Mouse (Mus musculus): ENCODE measurements around the gene Ints1. TPM values are rescaled to one million over a fixed set of nuclear protein-coding genes. Genes with fewer than 3 reads are reported as not detected.

Gene Ints1
- 7.4 and 8.8 TPM in 2 replicates for polyA plus RNA-seq (2012; rRNA removed)

GRCm38 (mm10) chr5:139775216-139775926 lies at the start of gene Ints1:
TSS of gene Ints1 (minus strand) at chr5:139775674.

GRCm38 (mm10) chr5:139819538-139820181 lies 44.2 kb upstream of the Ints1 start, which contains the start of gene Tmem184a:
TSS of gene Tmem184a (minus strand) at chr5:139819917.

GRCm38 (mm10) chr5:139791227-139792158 lies 16.0 kb upstream of the Ints1 start, which contains the start of gene Mafk:
TSS of gene Mafk (plus strand) at chr5:139791513.

GRCm38 (mm10) chr5:139735677-139736503 lies 39.6 kb downstream of the Ints1 start, which contains the start of gene Micall2:
TSS of gene Micall2 (minus strand) at chr5:139736336.

Other genes starting within 250 kb of the Ints1 start
- not detected in 2 replicates for gene Uncx, start 232.2 kb downstream of the Ints1 start, polyA plus RNA-seq (2012; rRNA removed)
- gene Micall2, start 39.3 kb downstream of the Ints1 start, polyA plus RNA-seq (2012; rRNA removed), result 4.0 and 5.2 TPM in 2 replicates
- gene Mafk, start 15.8 kb upstream of the Ints1 start, polyA plus RNA-seq (2012; rRNA removed), result 14.8 and 15.3 TPM in 2 replicates
- 2.6 and 3.3 TPM in 2 replicates for gene Tmem184a, start 44.2 kb upstream of the Ints1 start, polyA plus RNA-seq (2012; rRNA removed)
- not detected in 2 replicates for gene Gm26938, start 50.7 kb upstream of the Ints1 start, polyA plus RNA-seq (2012; rRNA removed)
- gene Psmg3, start 51.2 kb upstream of the Ints1 start, polyA plus RNA-seq (2012; rRNA removed), result 21.3 and 23.0 TPM in 2 replicates
- 0.02 and 0.07 TPM in 2 replicates for gene Elfn1, start 132.3 kb upstream of the Ints1 start, polyA plus RNA-seq (2012; rRNA removed)